10 mouse cellular contexts compared by ENCODE assay signal in the genomic region with DNA sequence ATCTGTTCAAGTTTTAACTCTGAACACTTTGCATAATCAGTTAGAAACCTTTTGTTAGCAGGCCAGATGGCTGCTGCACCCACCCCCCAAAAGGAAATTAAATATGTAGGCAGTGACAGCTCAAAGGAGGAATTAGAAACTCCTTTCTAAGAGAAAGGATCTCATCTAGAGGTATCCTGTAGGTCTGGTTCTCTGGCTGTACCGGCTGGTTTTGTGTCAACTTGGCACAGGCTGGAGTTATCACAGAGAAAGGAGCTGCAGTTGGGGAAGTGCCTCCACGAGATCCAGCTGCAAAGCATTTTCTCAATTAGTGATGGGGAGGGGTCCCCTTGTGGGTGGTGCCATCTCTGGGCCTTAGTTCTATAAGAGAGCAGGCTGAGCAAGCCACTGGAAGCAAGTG.
A peak's percentile ranks its signal among the peaks of the same experiment; 100 is the strongest.
DNase-seq lines count a peak whose midpoint lies in the region; ATAC-seq and TF ChIP-seq lines count a peak whose summit lies in the region.
"Had no signal": no experiment of that assay in that cellular context is flagged by ENCODE, and none has a peak within 500 bp of the region (broad histone marks: within the 10 kb centered on the region; RNA-seq: fewer than 3 reads in every experiment).

No protein-coding gene starts in this region.

- no peak overlapping the region for H3K4me3 ChIP-seq in midbrain, postnatal 0 days (ENCODE audit: low read depth, low read length)
- H3K4me3 ChIP-seq in hindbrain, embryonic 16.5 days (ENCODE audit: low read length) = no peak overlapping the region

- ATAC-seq in midbrain, postnatal 0 days (ENCODE audit: low FRiP score) = no peak
- ATAC-seq in hindbrain, embryonic 16.5 days = no peak

- H3K9ac ChIP-seq in midbrain, postnatal 0 days (replicated peaks; ENCODE audit: low read length, poor library complexity, severe bottlenecking) = no peak overlapping the region
- no peak overlapping the region for H3K9ac ChIP-seq in hindbrain, embryonic 16.5 days (ENCODE audit: low read depth, low read length)

- TF ChIP-seq CTCF in midbrain, postnatal 0 days (IDR thresholded peaks at IDR 0.05) = no peak

- H3K36me3 ChIP-seq in midbrain, postnatal 0 days (ENCODE audit: insufficient read depth, low read length) = no peaks in the 10 kb centered on the region
- no peaks in the 10 kb centered on the region for H3K36me3 ChIP-seq in hindbrain, embryonic 16.5 days (ENCODE audit: control insufficient read depth, insufficient read depth, low read length)

- H3K27me3 ChIP-seq in midbrain, postnatal 0 days (ENCODE audit: insufficient read depth, low read length) = no peaks in the 10 kb centered on the region
- H3K27me3 ChIP-seq in hindbrain, embryonic 16.5 days (replicated peaks; ENCODE audit: control insufficient read depth, insufficient read depth, low read length) = no peaks in the 10 kb centered on the region

- H3K27ac ChIP-seq in midbrain, postnatal 0 days (ENCODE audit: low read depth, low read length) = no peak overlapping the region
- H3K27ac ChIP-seq in hindbrain, embryonic 16.5 days (ENCODE audit: low read depth, low read length) = no peak overlapping the region

- intact Hi-C loops in left cerebral cortex, postnatal 25 days (cut with DNase I) = loop anchor here (1.0 kb wide), 1 partner anchor 160 kb away; no protein-coding TSS in a partner anchor

- H3K9me3 ChIP-seq in midbrain, postnatal 0 days (ENCODE audit: low read length) = no peaks in the 10 kb centered on the region
- H3K9me3 ChIP-seq in hindbrain, embryonic 16.5 days (ENCODE audit: control insufficient read depth, low read length) = no peaks in the 10 kb centered on the region

- peak; percentile 6 for DNase-seq in embryo, embryonic 10.5 days (ENCODE audit: low spot score)
- DNase-seq in embryo, embryonic 10 days (ENCODE audit: low spot score) = no peak
- DNase-seq in brain, adult 2 months (ENCODE audit: low read depth, low spot score) = peak; percentile 61
- DNase-seq in frontal cortex, postnatal 10 days (ENCODE audit: low spot score in 2 of 2) = peak; percentile 9 to 18
- DNase-seq in left cerebral cortex, postnatal 25 days (ENCODE audit: low spot score in 2 of 2) = peak; percentile 17 to 75
- no peak for DNase-seq in midbrain, postnatal 0 days (ENCODE audit: low spot score)
- no peak for DNase-seq in cerebellum, adult 11 months
- DNase-seq: adrenal gland, adult 2 months; heart, postnatal 10 days had no signal

- WGBS in midbrain, postnatal 0 days = 10% methylated on average over 2 of the region's 2 CpGs
- WGBS in hindbrain, embryonic 16.5 days = 19% methylated on average over 2 of the region's 2 CpGs

- H3K4me1 ChIP-seq in midbrain, postnatal 0 days (ENCODE audit: insufficient read depth, low read length) = no peaks in the 10 kb centered on the region
- H3K4me1 ChIP-seq in hindbrain, embryonic 16.5 days (ENCODE audit: control insufficient read depth, insufficient read depth, low read depth, low read length) = no peaks in the 10 kb centered on the region

- no peak overlapping the region for H3K4me2 ChIP-seq in midbrain, postnatal 0 days (ENCODE audit: low read depth, low read length, poor library complexity, severe bottlenecking)
- H3K4me2 ChIP-seq in hindbrain, embryonic 16.5 days (ENCODE audit: low read length) = no peak overlapping the region

Comparison
In these comparisons a context has a peak if more than half of its experiments do, and no peak if none do; other contexts are left out.
1. DNase-seq: peak in embryo, embryonic 10.5 days (single experiment), brain, adult 2 months (single experiment), frontal cortex, postnatal 10 days (2 of 2) and left cerebral cortex, postnatal 25 days (2 of 2); none in embryo, embryonic 10 days (single experiment), midbrain, postnatal 0 days (single experiment) and cerebellum, adult 11 months (single experiment).